Mouse (Mus musculus): ENCODE results near the gene Dapk2. TPM values are rescaled to one million over a fixed set of nuclear protein-coding genes. Genes with fewer than 3 reads are reported as not detected.
"Not testable (repeated sequence)": the region's sequence is repeated elsewhere in the genome, so short reads cannot be mapped to it uniquely, and the experiment has no call there.

The Dapk2 gene
- total RNA-seq, 4 experiments from 2014 or later: 1.4 to 2.5 (median 1.6) TPM

- no peak for DNase-seq (ENCODE audit: low spot score in 2 of 2)
Observed at GRCm38 (mm10) chr9:66274657-66275056, 116.6 kb downstream of the Dapk2 start.

- peak; percentile 38 to 71 for DNase-seq (ENCODE audit: low spot score in 2 of 2)
Observed at GRCm38 (mm10) chr9:66275267-66275991, 117.4 kb downstream of the Dapk2 start.

- DNase-seq (ENCODE audit: low spot score in 2 of 2): no peak
Observed at GRCm38 (mm10) chr9:66276062-66276461, 118.0 kb downstream of the Dapk2 start.

- DNase-seq (ENCODE audit: low spot score in 2 of 2): no peak
Observed at GRCm38 (mm10) chr9:66276697-66277385, 118.8 kb downstream of the Dapk2 start.

GRCm38 (mm10) chr9:66279647-66280046 is 121.6 kb downstream of the Dapk2 start:
- no peak for DNase-seq (ENCODE audit: low spot score in 2 of 2)

- DNase-seq (ENCODE audit: low spot score in 2 of 2): no peak
Observed at GRCm38 (mm10) chr9:66280496-66280895, 122.5 kb downstream of the Dapk2 start.

- no peak for DNase-seq (ENCODE audit: low spot score in 2 of 2)
Observed at GRCm38 (mm10) chr9:66281501-66281951, 123.5 kb downstream of the Dapk2 start.

GRCm38 (mm10) chr9:66282582-66282981 is 124.6 kb downstream of the Dapk2 start:
- no peak for DNase-seq (ENCODE audit: low spot score in 2 of 2)

GRCm38 (mm10) chr9:66283565-66284203 is 125.7 kb downstream of the Dapk2 start:
- DNase-seq (ENCODE audit: low spot score in 2 of 2): peak in 1 of 2 experiments; percentile 57

GRCm38 (mm10) chr9:66285241-66285640 is 127.2 kb downstream of the Dapk2 start:
- DNase-seq (ENCODE audit: low spot score in 2 of 2): not testable (repeated sequence)

GRCm38 (mm10) chr9:66285901-66286300 is 127.9 kb downstream of the Dapk2 start:
- no peak for DNase-seq (ENCODE audit: low spot score in 2 of 2)

- DNase-seq (ENCODE audit: low spot score in 2 of 2): no peak
Observed at GRCm38 (mm10) chr9:66290727-66291126, 132.7 kb downstream of the Dapk2 start.

- no peak for DNase-seq (ENCODE audit: low spot score in 2 of 2)
Observed at GRCm38 (mm10) chr9:66293319-66293718, 135.3 kb downstream of the Dapk2 start.

- no peak for DNase-seq (ENCODE audit: low spot score in 2 of 2)
Observed at GRCm38 (mm10) chr9:66294227-66294626, 136.2 kb downstream of the Dapk2 start.

GRCm38 (mm10) chr9:66294980-66295410 is 137.0 kb downstream of the Dapk2 start:
- DNase-seq (ENCODE audit: low spot score in 2 of 2): no peak

- DNase-seq (ENCODE audit: low spot score in 2 of 2): no peak
Observed at GRCm38 (mm10) chr9:66295577-66296120, 137.6 kb downstream of the Dapk2 start.

GRCm38 (mm10) chr9:66298783-66299182 is 140.8 kb downstream of the Dapk2 start:
- DNase-seq (ENCODE audit: low spot score in 2 of 2): no peak

- no peak for DNase-seq (ENCODE audit: low spot score in 2 of 2)
Observed at GRCm38 (mm10) chr9:66300448-66301027, 142.5 kb downstream of the Dapk2 start.

- no peak for DNase-seq (ENCODE audit: low spot score in 2 of 2)
Observed at GRCm38 (mm10) chr9:66304320-66305090, 146.5 kb downstream of the Dapk2 start.

Measured in left cerebral cortex, adult 8-10 months (tissue).